Mouse (Mus musculus): ENCODE data around the gene Hnrnpr. TPM values are rescaled to one million over a fixed set of nuclear protein-coding genes. Genes with fewer than 3 reads are reported as not detected.
A peak's percentile ranks its signal among the peaks of the same experiment; 100 is the strongest.

Gene Hnrnpr
- 182 and 188 TPM in 2 replicates for polyA plus RNA-seq (2015; fragmentation: Nextera tagmentation; extraction: Ambion mirVana)

- ATAC-seq (ENCODE audit: low FRiP score) = peak; percentile 99
- under 1% methylated on average over 65 of the region's 65 CpGs for WGBS
Observed at GRCm38 (mm10) chr4:136310229-136311041, at the start of gene Hnrnpr. TSS of gene Hnrnpr (plus strand) at chr4:136310942.

GRCm38 (mm10) chr4:136261912-136262311 is 48.8 kb upstream of the Hnrnpr start:
- ATAC-seq (ENCODE audit: low FRiP score) = no peak
- Histone ChIP-seq H3K9ac (replicated peaks) (no peak overlapping the region), H3K27ac (replicated peaks) (no peak overlapping the region), H3K36me3 (no peaks in the 10 kb centered on the region), H3K4me3 (replicated peaks) (no peak overlapping the region), H3K27me3 (replicated peaks) (no peaks in the 10 kb centered on the region), H3K9me3 (replicated peaks) (no peaks in the 10 kb centered on the region), H3K4me2 (no peak overlapping the region), H3K4me1 (peaks cover 4% of the 10 kb centered on the region; the same call in 1 of the 2 replicates)
- 81% methylated on average over 10 of the region's 10 CpGs for WGBS

More at GRCm38 (mm10) chr4:136310229-136311041, at the start of gene Hnrnpr:
- H3K9ac ChIP-seq (replicated peaks) = peak within 1 kb of the TSS; percentile 96
- H3K9me3 ChIP-seq (replicated peaks) = no peaks in the 10 kb centered on the region
- no peaks in the 10 kb centered on the region for H3K36me3 ChIP-seq
- H3K4me3 ChIP-seq (replicated peaks) = peak within 1 kb of the TSS; percentile 91
- H3K27me3 ChIP-seq (replicated peaks) = no peaks in the 10 kb centered on the region
- H3K4me1 ChIP-seq = peaks cover 39% of the 10 kb centered on the region
- peak within 1 kb of the TSS; percentile 75 for H3K4me2 ChIP-seq
- peak within 1 kb of the TSS; percentile 97 for H3K27ac ChIP-seq (replicated peaks)

- Histone ChIP-seq H3K36me3 (no peaks in the 10 kb centered on the region), H3K9me3 (replicated peaks) (no peaks in the 10 kb centered on the region), H3K9ac (replicated peaks) (no peak overlapping the region), H3K27ac (replicated peaks) (no peak overlapping the region), H3K4me1 (peaks cover 4% of the 10 kb centered on the region; the same call in 1 of the 2 replicates), H3K4me3 (replicated peaks) (no peak overlapping the region), H3K27me3 (replicated peaks) (no peaks in the 10 kb centered on the region), H3K4me2 (no peak overlapping the region)
- ATAC-seq (ENCODE audit: low FRiP score) = no peak
- 96% methylated on average over 4 of the region's 4 CpGs for WGBS
Observed at GRCm38 (mm10) chr4:136263555-136263954, 47.2 kb upstream of the Hnrnpr start.

GRCm38 (mm10) chr4:136266716-136267343 is 43.9 kb upstream of the Hnrnpr start:
- no peak overlapping the region for H3K4me2 ChIP-seq
- H3K36me3 ChIP-seq = no peaks in the 10 kb centered on the region
- H3K27me3 ChIP-seq (replicated peaks) = no peaks in the 10 kb centered on the region
- H3K9me3 ChIP-seq (replicated peaks) = no peaks in the 10 kb centered on the region
- 84% methylated on average over 9 of the region's 9 CpGs for WGBS
- H3K9ac ChIP-seq (replicated peaks) = no peak overlapping the region
- H3K4me1 ChIP-seq = no peaks in the 10 kb centered on the region
- H3K4me3 ChIP-seq (replicated peaks) = no peak overlapping the region
- H3K27ac ChIP-seq (replicated peaks) = no peak overlapping the region
- ATAC-seq (ENCODE audit: low FRiP score) = no peak

- H3K4me2 ChIP-seq = no peak overlapping the region
- no peak overlapping the region for H3K9ac ChIP-seq (replicated peaks)
- no peak for ATAC-seq (ENCODE audit: low FRiP score)
- no peaks in the 10 kb centered on the region for H3K4me1 ChIP-seq
- H3K9me3 ChIP-seq (replicated peaks) = no peaks in the 10 kb centered on the region
- WGBS = 86% methylated on average over 1 of the region's 1 CpGs
- H3K4me3 ChIP-seq (replicated peaks) = no peak overlapping the region
- no peaks in the 10 kb centered on the region for H3K36me3 ChIP-seq
- H3K27ac ChIP-seq (replicated peaks) = no peak overlapping the region
- no peaks in the 10 kb centered on the region for H3K27me3 ChIP-seq (replicated peaks)
Observed at GRCm38 (mm10) chr4:136268912-136269311, 41.8 kb upstream of the Hnrnpr start.

GRCm38 (mm10) chr4:136270648-136271047 is 40.1 kb upstream of the Hnrnpr start:
- no peaks in the 10 kb centered on the region for H3K9me3 ChIP-seq (replicated peaks)
- H3K9ac ChIP-seq (replicated peaks) = no peak overlapping the region
- ATAC-seq (ENCODE audit: low FRiP score) = no peak
- no peaks in the 10 kb centered on the region for H3K4me1 ChIP-seq
- H3K4me2 ChIP-seq = no peak overlapping the region
- 88% methylated on average over 8 of the region's 8 CpGs for whole genome bisulfite sequencing
- H3K27me3 ChIP-seq (replicated peaks) = no peaks in the 10 kb centered on the region
- no peak overlapping the region for H3K4me3 ChIP-seq (replicated peaks)
- H3K36me3 ChIP-seq = no peaks in the 10 kb centered on the region
- H3K27ac ChIP-seq (replicated peaks) = no peak overlapping the region

GRCm38 (mm10) chr4:136281097-136281496 is 29.6 kb upstream of the Hnrnpr start:
- no peak for ATAC-seq (ENCODE audit: low FRiP score)
- Histone ChIP-seq H3K27me3 (replicated peaks) (no peaks in the 10 kb centered on the region), H3K9ac (replicated peaks) (no peak overlapping the region), H3K4me2 (no peak overlapping the region), H3K27ac (replicated peaks) (no peak overlapping the region), H3K4me1 (peaks cover 28% of the 10 kb centered on the region), H3K9me3 (replicated peaks) (no peaks in the 10 kb centered on the region), H3K36me3 (no peaks in the 10 kb centered on the region), H3K4me3 (replicated peaks) (no peak overlapping the region)
- WGBS = 82% methylated on average over 8 of the region's 8 CpGs

GRCm38 (mm10) chr4:136281611-136282010 is 29.1 kb upstream of the Hnrnpr start:
- Histone ChIP-seq H3K4me1 (peaks cover 32% of the 10 kb centered on the region), H3K9me3 (replicated peaks) (no peaks in the 10 kb centered on the region), H3K4me2 (no peak overlapping the region), H3K4me3 (replicated peaks) (no peak overlapping the region), H3K27me3 (replicated peaks) (no peaks in the 10 kb centered on the region), H3K36me3 (no peaks in the 10 kb centered on the region), H3K27ac (replicated peaks) (no peak overlapping the region), H3K9ac (replicated peaks) (no peak overlapping the region)
- ATAC-seq (ENCODE audit: low FRiP score) = no peak
- 72% methylated on average over 9 of the region's 9 CpGs for WGBS

- H3K9me3 ChIP-seq (replicated peaks) = no peaks in the 10 kb centered on the region
- peak overlapping the region; percentile 89 for H3K27ac ChIP-seq (replicated peaks)
- no peak for ATAC-seq (ENCODE audit: low FRiP score)
- peaks cover 8% of the 10 kb centered on the region for H3K36me3 ChIP-seq
- no peak overlapping the region for H3K9ac ChIP-seq (replicated peaks)
- H3K4me3 ChIP-seq (replicated peaks) = no peak overlapping the region
- 21% methylated on average over 10 of the region's 10 CpGs for WGBS
- H3K4me2 ChIP-seq = no peak overlapping the region
- peaks cover 42% of the 10 kb centered on the region for H3K4me1 ChIP-seq
- 0 out of 2 replicates have a peak, but pooled peaks cover 3% of the 10 kb centered on the region for H3K27me3 ChIP-seq (replicated peaks)
Observed at GRCm38 (mm10) chr4:136282621-136283480, 27.9 kb upstream of the Hnrnpr start.

DNA sequence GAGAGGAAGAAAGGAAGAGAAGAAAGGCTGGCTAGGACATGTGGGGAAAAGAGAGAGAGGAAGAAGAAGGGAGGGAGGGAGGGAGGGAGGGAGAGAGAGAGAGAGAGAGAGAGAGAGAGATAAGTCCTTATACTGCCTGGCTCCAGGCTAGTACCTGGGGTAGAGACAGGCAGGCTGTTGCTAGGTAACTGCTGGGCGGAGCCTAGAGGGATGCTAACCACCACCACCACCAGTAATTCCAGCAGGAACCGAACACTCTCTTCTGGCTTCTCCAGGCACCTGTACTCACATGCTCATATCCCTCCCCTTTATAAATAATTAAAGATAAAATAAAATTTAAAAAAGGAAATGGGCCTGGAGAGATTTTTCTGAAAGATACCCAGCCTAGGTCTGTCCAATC is 27.0 kb upstream of the Hnrnpr start:
- WGBS = 23% methylated on average over 2 of the region's 2 CpGs
- Histone ChIP-seq H3K9me3 (replicated peaks) (no peaks in the 10 kb centered on the region), H3K27me3 (replicated peaks) (peaks cover 6% of the 10 kb centered on the region), H3K4me1 (peaks cover 43% of the 10 kb centered on the region), H3K4me3 (replicated peaks) (peak overlapping the region; percentile 78; the same call in 1 of the 2 replicates), H3K36me3 (peaks cover 15% of the 10 kb centered on the region), H3K27ac (replicated peaks) (peak overlapping the region; percentile 89), H3K4me2 (peak overlapping the region; percentile 94), H3K9ac (replicated peaks) (no peak overlapping the region)
- ATAC-seq (ENCODE audit: low FRiP score) = peak; percentile 45; the same call in 1 of the 2 replicates

DNA sequence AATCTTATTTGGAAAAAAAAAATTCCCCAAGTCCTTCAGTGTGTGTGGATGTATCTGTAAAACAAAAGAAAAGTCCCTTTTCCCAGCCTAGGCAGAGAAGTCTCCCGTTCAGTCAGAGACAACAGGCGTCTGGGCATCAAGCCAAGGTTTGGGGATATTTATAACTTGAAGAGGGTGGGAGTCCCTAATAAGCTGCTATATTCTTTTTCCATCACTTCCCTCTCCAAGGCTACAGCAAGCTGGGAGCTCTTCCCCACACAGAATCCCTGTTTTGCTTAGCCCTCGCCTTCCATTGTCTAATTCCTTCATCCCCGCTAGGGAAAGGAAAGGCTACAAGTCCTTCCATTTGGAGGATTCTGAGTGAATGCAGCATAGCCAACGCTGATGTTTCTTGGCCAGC is 26.3 kb upstream of the Hnrnpr start, which contains the start of gene Zfp46:
Zfp46 (plus strand) TSS at position 229 of the 400 bp plus-strand sequence.
- 21% methylated on average over 5 of the region's 5 CpGs for WGBS
- peak; percentile 15; the same call in 1 of the 2 replicates for ATAC-seq (ENCODE audit: low FRiP score)
- Histone ChIP-seq H3K27ac (replicated peaks) (peak within 1 kb of the TSS; percentile 89), H3K4me1 (peaks cover 45% of the 10 kb centered on the region), H3K4me3 (replicated peaks) (peak within 1 kb of the TSS; percentile 78), H3K4me2 (peak within 1 kb of the TSS; percentile 94), H3K27me3 (replicated peaks) (peaks cover 12% of the 10 kb centered on the region), H3K36me3 (peaks cover 22% of the 10 kb centered on the region), H3K9ac (replicated peaks) (peak within 1 kb of the TSS; percentile 56), H3K9me3 (replicated peaks) (no peaks in the 10 kb centered on the region)
